Mouse (Mus musculus) CH12F3 (cell line): Measurements from ENCODE around the gene Klhl23.
"Not testable (repeated sequence)": the region's sequence is repeated elsewhere in the genome, so short reads cannot be mapped to it uniquely, and the experiment has no call there.

Experiments
- in situ Hi-C: fragments of 300-500 bp; cut with MboI; formaldehyde crosslinking; loops from 2 replicates; pipeline ENCODE4 v1.14.3; 2020; ENCODE audit warnings: low sequenced_read_pairs

Gene Klhl23

GRCm38 (mm10) chr2:69821711-69822110 lies at the start of gene Klhl23:
Gene Klhl23 (plus strand): TSS chr2:69821944.
- in situ Hi-C loops = no loop called here

GRCm38 (mm10) chr2:69773331-69773730 lies 48.4 kb upstream of the Klhl23 start:
- in situ Hi-C loops = no loop called here

DNA sequence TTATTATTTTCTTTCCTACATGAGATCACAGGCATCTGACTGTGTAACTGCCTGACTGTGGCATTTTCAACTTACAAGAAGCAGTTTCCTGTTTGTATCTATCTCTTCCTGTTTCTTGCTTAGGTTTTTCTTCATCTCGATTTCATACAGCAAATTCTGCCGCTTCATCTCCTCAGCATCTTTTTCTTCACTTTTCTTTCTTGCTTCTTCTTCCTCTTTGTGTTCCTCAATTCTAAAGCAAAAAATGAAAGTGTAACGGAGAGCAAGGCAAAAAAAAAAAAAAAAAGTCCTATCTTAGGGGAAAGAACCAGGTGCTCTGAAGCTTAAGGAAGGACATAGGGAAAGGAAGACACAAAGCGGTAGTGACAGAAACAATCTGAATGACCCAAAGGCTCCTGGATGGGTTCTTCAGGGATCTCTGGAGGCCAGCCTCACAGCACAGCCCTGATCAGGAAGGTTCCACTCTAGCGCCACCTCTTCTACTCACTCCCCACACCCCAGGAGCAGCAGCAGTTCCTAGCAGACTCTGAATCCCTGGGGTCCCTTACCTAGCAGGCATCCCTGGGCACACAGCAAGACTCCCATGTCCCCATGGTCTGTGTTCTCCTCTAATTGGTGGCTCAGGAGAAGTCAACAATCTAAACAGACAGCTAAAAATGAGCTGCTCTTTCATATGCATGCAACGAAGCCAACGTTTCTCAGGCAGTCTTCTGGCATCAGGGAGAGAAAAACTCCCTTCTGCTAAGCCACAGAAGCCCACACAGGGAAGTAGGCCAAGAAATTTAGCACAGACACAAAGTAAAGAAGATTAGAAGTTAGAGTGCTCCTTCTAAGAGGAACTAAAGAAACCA lies 43.5 kb upstream of the Klhl23 start:
- in situ Hi-C loops = no loop called here

DNA sequence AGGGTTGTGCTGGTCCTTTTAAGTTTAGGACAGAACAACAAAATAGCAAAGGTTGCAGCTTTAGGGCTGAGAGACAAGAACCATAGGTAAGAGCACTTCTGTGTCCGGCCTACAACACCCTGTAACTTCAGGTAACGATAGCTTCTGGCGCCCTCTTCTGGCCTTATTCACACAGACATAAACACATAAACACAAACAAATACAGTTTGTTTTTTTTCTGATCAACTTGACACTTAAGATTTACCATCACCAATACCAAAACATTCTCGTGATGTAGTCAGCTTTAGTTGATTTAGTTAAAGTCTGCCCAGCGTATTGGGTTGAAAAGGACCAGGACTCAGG lies 42.9 kb upstream of the Klhl23 start:
- in situ Hi-C loops = no loop called here

DNA sequence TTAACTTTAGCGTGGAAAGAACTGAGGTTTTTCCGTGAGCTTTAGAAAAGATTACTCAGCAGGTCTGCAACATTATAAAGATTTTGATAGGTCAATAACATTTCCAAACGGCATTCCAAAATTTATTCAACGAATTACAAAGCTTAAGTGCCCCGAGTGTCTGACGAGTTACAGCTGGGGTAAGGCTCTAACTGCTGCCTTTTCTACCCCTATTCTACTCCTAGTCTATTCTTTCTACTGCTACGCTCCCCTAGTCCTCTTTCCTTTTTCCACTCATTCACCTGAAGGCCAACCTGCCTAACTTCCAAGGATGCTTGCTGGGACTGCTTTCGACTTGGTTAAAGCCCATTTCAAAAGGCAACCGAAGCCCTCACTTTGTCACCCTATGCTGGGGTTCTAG lies 32.8 kb upstream of the Klhl23 start:
- in situ Hi-C loops = no loop called here

- in situ Hi-C loops = no loop called here
These were observed 32.2 kb upstream of the Klhl23 start, which contains the start of the genes Ccdc173 and Phospho2 for GRCm38 (mm10) chr2:69789429-69790069. Gene Ccdc173 (minus strand): TSS chr2:69789575. Gene Phospho2 (plus strand): TSS chr2:69789623.

DNA sequence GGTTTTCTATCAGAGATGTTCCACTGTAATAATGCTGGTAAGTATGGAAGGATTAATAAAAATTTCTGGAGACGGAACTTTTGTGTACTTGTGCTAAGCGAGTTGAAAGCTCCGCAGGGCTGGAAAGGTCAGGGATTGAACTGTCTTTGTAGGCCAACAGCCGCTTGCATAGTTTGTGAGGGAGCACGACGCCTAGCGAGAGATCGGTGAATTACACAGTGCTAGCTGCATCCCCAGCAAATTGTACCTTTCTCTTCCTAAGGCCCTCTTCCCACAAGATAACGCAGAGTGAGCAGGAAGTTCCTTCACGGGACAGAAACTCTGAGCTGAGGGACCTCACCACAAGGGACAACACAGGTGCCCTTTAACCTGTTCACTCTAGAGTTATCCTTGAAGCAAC lies 31.5 kb upstream of the Klhl23 start:
- in situ Hi-C loops = no loop called here

GRCm38 (mm10) chr2:69790722-69791121 lies 31.0 kb upstream of the Klhl23 start:
- in situ Hi-C loops = no loop called here

DNA sequence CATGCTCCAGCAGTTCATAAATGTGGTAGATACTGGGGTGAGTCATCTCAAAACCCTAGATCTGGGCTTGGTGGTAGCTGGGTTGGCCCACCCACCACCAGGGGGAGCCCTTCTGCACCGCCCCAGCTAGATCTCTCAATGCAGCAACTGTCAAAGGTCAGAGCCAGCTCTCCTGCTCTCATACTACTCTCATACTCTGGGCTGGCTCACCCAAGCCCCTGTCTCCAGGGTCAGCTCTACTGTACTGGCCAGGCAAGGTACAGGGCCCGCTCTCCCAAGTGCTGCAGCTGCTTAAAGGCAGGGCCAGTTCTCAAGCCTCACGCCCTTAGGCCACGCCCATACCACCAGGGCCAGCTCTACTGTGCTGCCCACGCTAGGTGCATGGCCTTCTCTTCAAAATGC lies 18.8 kb upstream of the Klhl23 start:
- in situ Hi-C loops = no loop called here

DNA sequence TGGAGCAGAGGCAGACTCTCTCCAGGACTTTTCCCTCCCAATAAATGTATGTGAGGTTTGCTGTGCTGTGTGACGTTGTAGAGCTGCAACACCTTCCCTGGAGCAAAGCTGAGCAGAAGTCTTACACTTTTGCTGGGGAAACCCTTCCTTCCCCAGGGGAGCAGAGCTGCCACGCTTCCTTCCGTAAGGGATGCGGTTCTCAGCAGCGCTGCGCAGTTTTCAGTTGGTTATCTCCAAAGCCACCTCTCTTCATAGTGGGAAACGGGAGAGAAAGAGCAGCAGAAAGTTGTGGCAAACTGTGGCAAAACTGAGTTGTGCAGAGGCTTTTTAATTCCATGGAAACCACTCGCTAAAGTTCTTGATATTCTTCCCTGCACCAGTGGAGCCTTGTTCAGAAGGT lies 18.0 kb upstream of the Klhl23 start:
- in situ Hi-C loops = no loop called here

- in situ Hi-C loops = not testable (repeated sequence)
These were observed 17.1 kb upstream of the Klhl23 start for GRCm38 (mm10) chr2:69804663-69805062.

- in situ Hi-C loops = no loop called here
These were observed 11.6 kb upstream of the Klhl23 start for GRCm38 (mm10) chr2:69810169-69810568.

DNA sequence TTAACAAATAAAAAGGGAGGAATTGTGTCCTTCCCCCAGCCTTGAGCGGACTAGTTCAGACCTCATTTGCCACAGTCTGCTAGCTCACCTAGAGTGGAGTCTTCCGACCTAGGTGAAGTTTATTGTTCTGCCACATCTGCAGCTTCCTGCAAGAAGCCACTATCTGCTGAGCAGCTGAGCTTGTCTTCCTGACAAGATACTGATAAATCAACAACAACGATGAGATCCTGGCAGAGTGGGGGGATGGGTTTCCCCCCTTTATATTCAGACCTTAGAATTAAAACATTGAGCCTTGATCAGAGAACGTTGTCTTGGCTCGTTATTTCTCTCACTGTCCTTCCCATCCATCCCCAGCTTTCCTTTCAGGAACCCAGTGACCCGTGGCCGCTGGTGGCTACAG lies 10.4 kb upstream of the Klhl23 start:
- in situ Hi-C loops = not testable (repeated sequence)

DNA sequence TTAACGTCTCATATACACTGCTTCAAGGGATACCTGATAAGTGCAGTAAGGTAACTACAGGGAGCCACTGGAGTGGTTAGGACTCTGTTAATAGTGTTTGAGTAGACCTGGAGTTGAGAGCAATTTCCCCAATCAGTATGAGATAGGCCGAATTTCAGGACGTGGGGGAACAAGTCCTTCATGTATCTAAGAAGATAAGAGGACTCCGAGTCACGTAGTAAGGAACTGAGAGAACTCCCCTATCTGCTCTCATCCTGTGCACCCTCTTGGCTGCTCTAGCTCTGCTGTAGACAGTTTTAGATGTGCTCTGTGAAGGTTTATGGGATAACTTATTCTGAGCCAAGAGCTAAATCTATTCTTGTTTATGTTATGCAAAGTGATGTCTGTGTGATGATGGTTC lies 5.2 kb upstream of the Klhl23 start:
- in situ Hi-C loops = no loop called here

DNA sequence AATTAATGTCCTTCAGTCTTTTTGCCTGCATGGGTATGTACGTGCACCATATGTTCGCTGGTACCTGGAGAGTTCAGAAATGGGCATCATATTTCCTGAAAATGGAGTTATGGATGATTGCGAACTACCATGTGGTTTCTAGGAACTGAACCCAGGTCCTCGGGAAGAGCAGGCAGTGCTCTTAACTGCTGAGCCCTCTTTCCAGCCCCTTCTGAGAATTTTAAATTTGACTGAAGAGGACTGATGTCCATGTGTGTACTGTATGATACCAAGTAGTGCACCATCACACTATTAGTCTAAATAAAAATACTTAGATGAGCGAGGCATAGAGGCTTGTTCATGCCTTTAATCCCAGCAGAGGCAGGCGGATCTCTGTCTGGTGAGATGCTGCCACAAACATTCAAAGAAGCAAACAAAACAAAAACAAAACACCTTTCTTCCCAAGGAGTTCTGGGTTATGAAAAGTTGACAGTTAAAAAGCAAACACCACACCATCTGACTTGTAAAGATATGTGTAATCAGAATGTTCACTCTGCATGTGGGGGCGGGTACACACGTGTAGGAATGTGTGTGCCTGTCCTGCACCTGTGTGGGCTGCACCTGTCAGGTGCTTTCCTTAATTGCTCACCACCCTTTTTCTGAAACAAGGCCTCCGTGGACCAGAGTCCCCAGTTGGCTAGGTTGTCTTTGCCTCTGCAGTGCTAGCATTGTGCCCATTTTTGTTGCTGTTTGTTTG lies 3.2 kb upstream of the Klhl23 start:
- in situ Hi-C loops = no loop called here

GRCm38 (mm10) chr2:69820201-69820600 lies 1.5 kb upstream of the Klhl23 start:
- in situ Hi-C loops = no loop called here

DNA sequence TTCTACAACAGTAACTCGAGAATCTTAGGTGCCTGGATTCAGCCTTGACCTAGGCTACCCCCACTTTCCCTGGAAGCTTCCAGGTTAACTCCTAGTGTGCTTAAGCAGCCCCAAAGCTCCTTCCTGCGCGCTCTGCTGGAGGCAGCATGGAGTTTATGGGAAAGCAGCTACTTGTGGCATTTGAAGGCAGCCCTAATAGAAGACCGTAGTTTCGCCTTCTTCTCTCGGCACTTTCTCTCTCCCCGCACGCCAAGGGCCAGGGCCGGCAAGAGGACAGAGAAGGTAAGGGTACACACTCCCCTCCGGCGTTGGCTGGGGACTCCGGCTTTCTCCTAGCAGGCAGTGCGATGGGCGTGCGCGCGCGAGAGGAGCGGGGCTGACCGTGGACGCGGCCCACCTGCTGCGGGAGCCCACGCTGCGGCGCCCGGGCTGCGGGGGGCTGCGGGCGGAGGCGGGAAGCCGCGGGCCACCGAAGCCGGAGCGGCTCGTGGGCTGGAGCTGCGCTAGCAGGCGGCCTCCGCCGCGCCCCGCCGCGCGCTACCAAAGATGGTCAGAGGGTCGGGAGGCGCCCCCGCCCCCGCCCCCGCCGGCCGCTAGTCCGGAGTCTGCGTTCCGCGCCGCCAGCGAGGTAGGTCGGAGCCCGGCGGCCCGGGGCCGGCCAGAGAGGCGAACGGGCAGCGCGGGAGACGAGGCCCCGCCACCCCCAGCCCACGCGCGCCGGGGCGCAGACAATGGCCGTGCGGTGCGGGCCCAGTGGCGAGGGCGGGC lies 801 bp downstream of the Klhl23 start:
- in situ Hi-C loops = no loop called here

GRCm38 (mm10) chr2:69823129-69823677 lies 1.5 kb downstream of the Klhl23 start:
- in situ Hi-C loops = no loop called here

GRCm38 (mm10) chr2:69825898-69826297 lies 4.2 kb downstream of the Klhl23 start:
- in situ Hi-C loops = no loop called here

- in situ Hi-C loops = no loop called here
These were observed 4.6 kb downstream of the Klhl23 start for GRCm38 (mm10) chr2:69826380-69826779.

DNA sequence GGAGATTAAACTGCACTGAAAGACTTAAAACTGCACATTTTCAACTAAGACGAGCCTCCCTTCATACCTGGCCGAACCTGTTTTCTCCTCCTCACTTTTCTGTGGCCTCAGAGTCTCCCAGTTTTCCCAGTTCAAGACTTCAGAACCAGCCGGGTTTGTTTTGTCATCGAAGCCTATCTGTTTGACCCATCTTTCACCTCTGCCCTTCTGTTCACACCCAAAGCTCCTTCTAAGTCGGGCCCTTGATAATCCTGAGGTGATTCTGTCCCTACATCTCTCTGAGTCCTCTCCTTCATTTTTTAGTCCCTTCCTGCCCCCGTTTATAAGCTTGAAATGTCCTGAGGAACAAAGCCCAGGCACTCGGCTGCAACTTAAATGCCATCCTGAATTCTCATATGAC lies 6.3 kb downstream of the Klhl23 start:
- in situ Hi-C loops = no loop called here
